Mouse (Mus musculus) MEL (cell line): ENCODE data around the gene 2610002M06Rik. TPM values are rescaled to one million over a fixed set of nuclear protein-coding genes. Genes with fewer than 3 reads are reported as not detected.

Experiments
- DNase-seq: peaks from one replicate; pipeline ENCODE4 v3.0.0; 2011; ENCODE audit warnings: low read depth, low spot score
- H3K27ac ChIP-seq: 2 replicates; pipeline ENCODE4 v1.5.1; 2012; ENCODE audit warnings: low read depth, mild to moderate bottlenecking, control low read depth, low read length, moderate library complexity; ENCODE audit not compliant: control insufficient read depth
- H3K27me3 ChIP-seq, 2 experiments: fragments of 150-350 bp in 1 of 2; sonication (generic) in 1 of 2; 2 replicates each; pipeline ENCODE4 v1.6.1; 2012; ENCODE audit warnings: low read length in 2 of 2, mild to moderate bottlenecking in 2 of 2, improper control_type of control experiment in 1 of 2, moderate library complexity in 1 of 2; ENCODE audit not compliant: insufficient read depth in 2 of 2, control insufficient read depth in 1 of 2
- H3K36me3 ChIP-seq, 2 experiments: 2 replicates each; pipeline ENCODE4 v1.6.1; 2012 to 2014; ENCODE audit warnings: low read length in 2 of 2, improper control_type of control experiment in 1 of 2, inconsistent platforms in 1 of 2, mild to moderate bottlenecking in 1 of 2; ENCODE audit not compliant: insufficient read depth in 2 of 2, control insufficient read depth in 1 of 2
- H3K4me1 ChIP-seq, 2 experiments: fragments of 150-350 bp in 1 of 2; sonication (generic) in 1 of 2; 2 replicates each; pipeline ENCODE4 v1.6.1; 2012; ENCODE audit warnings: low read length in 2 of 2, improper control_type of control experiment in 1 of 2, mild to moderate bottlenecking in 1 of 2; ENCODE audit not compliant: insufficient read depth in 2 of 2, control insufficient read depth in 1 of 2
- H3K4me3 ChIP-seq, 2 experiments: fragments of 150-350 bp in 1 of 2; sonication (generic) in 1 of 2; 2 replicates each; pipeline ENCODE4 v1.5.1; 2012; ENCODE audit warnings: low read depth in 2 of 2, low read length in 2 of 2, mild to moderate bottlenecking in 2 of 2, moderate library complexity in 2 of 2, control low read depth in 1 of 2, improper control_type of control experiment in 1 of 2; ENCODE audit not compliant: control insufficient read depth in 1 of 2, insufficient read depth in 1 of 2
- H3K79me2 ChIP-seq: 2 replicates; pipeline ENCODE4 v1.6.1; 2012; ENCODE audit warnings: mild to moderate bottlenecking, low read length, moderate library complexity; ENCODE audit not compliant: control insufficient read depth, poor library complexity, insufficient read depth
- H3K9ac ChIP-seq: 2 replicates; pipeline ENCODE4 v1.6.1; 2012; ENCODE audit warnings: low read depth, mild to moderate bottlenecking, control low read depth, low read length, moderate library complexity; ENCODE audit not compliant: control insufficient read depth, poor library complexity, severe bottlenecking
- H3K9me3 ChIP-seq: fragments of 150-350 bp; sonication (generic); replicated peaks from 2 replicates; pipeline ENCODE4 v1.6.1; 2012; ENCODE audit warnings: mild to moderate bottlenecking, low read length, improper control_type of control experiment, moderate library complexity; ENCODE audit not compliant: insufficient read depth
- BHLHE40 ChIP-seq: IDR thresholded peaks from 2 replicates; pipeline ENCODE4 v1.6.1; 2012; ENCODE audit warnings: low read depth, mild to moderate bottlenecking, inconsistent platforms, low read length, improper control_type of control experiment, borderline replicate concordance
- CHD1 ChIP-seq: IDR thresholded peaks from 2 replicates; pipeline ENCODE4 v1.6.1; 2012; ENCODE audit warnings: low read depth, mild to moderate bottlenecking, inconsistent platforms, low read length, improper control_type of control experiment
- CHD2 ChIP-seq: IDR thresholded peaks from 2 replicates; pipeline ENCODE4 v1.6.1; 2011; ENCODE audit warnings: low read length, improper control_type of control experiment
- CTCF ChIP-seq, 3 experiments: IDR thresholded peaks in 2 of 3; conservative IDR thresholded peaks in 1 of 3; 2 replicates each; pipeline ENCODE4 v1.5.1; 2011 to 2012; ENCODE audit warnings: low read length in 3 of 3, low read depth in 2 of 3, mild to moderate bottlenecking in 2 of 3, improper control_type of control experiment in 1 of 3, inconsistent platforms in 1 of 3, mixed read lengths in 1 of 3, moderate library complexity in 1 of 3; ENCODE audit not compliant: control insufficient read depth in 1 of 3, insufficient read depth in 1 of 3, poor library complexity in 1 of 3, severe bottlenecking in 1 of 3
- E2F4 ChIP-seq: IDR thresholded peaks from 2 replicates; pipeline ENCODE4 v1.6.1; 2011; ENCODE audit warnings: low read depth, low read length, improper control_type of control experiment, borderline replicate concordance
- ELF1 ChIP-seq: IDR thresholded peaks from 2 replicates; pipeline ENCODE4 v1.6.1; 2014; ENCODE audit warnings: low read depth, mild to moderate bottlenecking, inconsistent platforms, low read length, improper control_type of control experiment, moderate library complexity
- EP300 ChIP-seq, 2 experiments: IDR thresholded peaks; 2 replicates each; pipeline ENCODE4 v1.6.1; 2011; ENCODE audit warnings: improper control_type of control experiment in 2 of 2, low read length in 2 of 2, low read depth in 1 of 2, mild to moderate bottlenecking in 1 of 2
- ETS1 ChIP-seq: IDR thresholded peaks from 2 replicates; pipeline ENCODE4 v1.6.1; 2012; ENCODE audit warnings: low read depth, mild to moderate bottlenecking, inconsistent platforms, low read length, improper control_type of control experiment, moderate library complexity
- GABPA ChIP-seq: IDR thresholded peaks from 2 replicates; pipeline ENCODE4 v1.6.1; 2012; ENCODE audit warnings: low read depth, mild to moderate bottlenecking, inconsistent platforms, low read length, improper control_type of control experiment, moderate library complexity
- HCFC1 ChIP-seq: IDR thresholded peaks from 2 replicates; pipeline ENCODE4 v1.6.1; 2012; ENCODE audit warnings: low read depth, mild to moderate bottlenecking, inconsistent platforms, low read length, improper control_type of control experiment, moderate library complexity
- JUND ChIP-seq: IDR thresholded peaks from 2 replicates; pipeline ENCODE4 v1.6.1; 2011; ENCODE audit warnings: low read depth, mild to moderate bottlenecking, improper control_type of control experiment, low read length
- KAT2A ChIP-seq: conservative IDR thresholded peaks from 2 replicates; pipeline ENCODE4 v1.6.1; 2012; ENCODE audit warnings: low read depth, low read length, improper control_type of control experiment, inconsistent platforms
- MAFK ChIP-seq: IDR thresholded peaks from 2 replicates; pipeline ENCODE4 v1.6.1; 2011; ENCODE audit warnings: low read depth, mild to moderate bottlenecking, low read length, improper control_type of control experiment, borderline replicate concordance
- MAX ChIP-seq: IDR thresholded peaks from 2 replicates; pipeline ENCODE4 v1.6.1; 2011; ENCODE audit warnings: low read length, improper control_type of control experiment
- MAZ ChIP-seq: IDR thresholded peaks from 2 replicates; pipeline ENCODE4 v1.6.1; 2012; ENCODE audit warnings: low read depth, mild to moderate bottlenecking, inconsistent platforms, low read length, improper control_type of control experiment
- MEF2A ChIP-seq: IDR thresholded peaks from 2 replicates; pipeline ENCODE4 v1.6.1; 2014; ENCODE audit warnings: low read depth, mild to moderate bottlenecking, inconsistent platforms, low read length, improper control_type of control experiment; ENCODE audit not compliant: poor library complexity, insufficient replicate concordance, severe bottlenecking; ENCODE audit errors: extremely low read depth
- MYB ChIP-seq: IDR thresholded peaks from 2 replicates; pipeline ENCODE4 v1.6.1; 2011; ENCODE audit warnings: mild to moderate bottlenecking, low read depth, low read length, improper control_type of control experiment
- MYC ChIP-seq: IDR thresholded peaks from 2 replicates; pipeline ENCODE4 v1.6.1; 2011; ENCODE audit warnings: low read depth, mild to moderate bottlenecking, low read length, improper control_type of control experiment, moderate library complexity
- NELFE ChIP-seq: IDR thresholded peaks from 2 replicates; pipeline ENCODE4 v1.6.1; 2011; ENCODE audit warnings: low read depth, low read length, improper control_type of control experiment
- NRF1 ChIP-seq: IDR thresholded peaks from 2 replicates; pipeline ENCODE4 v1.6.1; 2014; ENCODE audit warnings: low read depth, mild to moderate bottlenecking, inconsistent platforms, low read length, improper control_type of control experiment, moderate library complexity; ENCODE audit not compliant: poor library complexity, insufficient read depth, severe bottlenecking
- POLR2A ChIP-seq, 2 experiments: IDR thresholded peaks; 2 replicates each; pipeline ENCODE4 v1.6.1; 2011 to 2012; ENCODE audit warnings: low read length in 2 of 2, mild to moderate bottlenecking in 2 of 2, control low read depth in 1 of 2, improper control_type of control experiment in 1 of 2, low read depth in 1 of 2, moderate library complexity in 1 of 2; ENCODE audit not compliant: control insufficient read depth in 1 of 2, insufficient read depth in 1 of 2, poor library complexity in 1 of 2
- POLR2AphosphoS2 ChIP-seq: IDR thresholded peaks from 2 replicates; pipeline ENCODE4 v1.6.1; 2011; ENCODE audit warnings: low read length, improper control_type of control experiment
- POLR2AphosphoS5 ChIP-seq: IDR thresholded peaks from 2 replicates; pipeline ENCODE4 v1.6.1; 2012; ENCODE audit warnings: low read depth, borderline replicate concordance, mild to moderate bottlenecking, inconsistent platforms, low read length, moderate library complexity, mixed read lengths
- RAD21 ChIP-seq: IDR thresholded peaks from 2 replicates; pipeline ENCODE4 v1.6.1; 2011; ENCODE audit warnings: mild to moderate bottlenecking, low read depth, low read length, improper control_type of control experiment
- RCOR1 ChIP-seq: IDR thresholded peaks from 2 replicates; pipeline ENCODE4 v1.6.1; 2012; ENCODE audit warnings: low read depth, mild to moderate bottlenecking, inconsistent platforms, low read length, improper control_type of control experiment
- SIN3A ChIP-seq: IDR thresholded peaks from 2 replicates; pipeline ENCODE4 v1.6.1; 2012; ENCODE audit warnings: low read length, improper control_type of control experiment, inconsistent platforms
- SMC3 ChIP-seq: IDR thresholded peaks from 2 replicates; pipeline ENCODE4 v1.6.1; 2011; ENCODE audit warnings: low read depth, low read length, improper control_type of control experiment
- TAL1 ChIP-seq: IDR thresholded peaks from 2 replicates; pipeline ENCODE4 v1.6.1; 2012; ENCODE audit warnings: mild to moderate bottlenecking, inconsistent platforms, low read length, moderate library complexity, mixed read lengths
- TBP ChIP-seq: IDR thresholded peaks from 2 replicates; pipeline ENCODE4 v1.8.0; 2011; ENCODE audit warnings: low read depth, low read length, improper control_type of control experiment
- TCF12 ChIP-seq: IDR thresholded peaks from 2 replicates; pipeline ENCODE4 v1.6.1; 2014; ENCODE audit warnings: low read depth, mild to moderate bottlenecking, inconsistent platforms, low read length, improper control_type of control experiment, moderate library complexity
- UBTF ChIP-seq: IDR thresholded peaks from 2 replicates; pipeline ENCODE4 v1.6.1; 2012; ENCODE audit warnings: low read depth, mild to moderate bottlenecking, inconsistent platforms, low read length, improper control_type of control experiment, moderate library complexity, borderline replicate concordance; ENCODE audit not compliant: insufficient read depth
- USF1 ChIP-seq: IDR thresholded peaks from 2 replicates; pipeline ENCODE4 v1.6.1; 2014; ENCODE audit warnings: low read depth, mild to moderate bottlenecking, inconsistent platforms, low read length, improper control_type of control experiment, moderate library complexity
- USF2 ChIP-seq, 2 experiments: IDR thresholded peaks; 2 replicates each; pipeline ENCODE4 v1.6.1; 2011 to 2012; ENCODE audit warnings: improper control_type of control experiment in 2 of 2, low read length in 2 of 2, borderline replicate concordance in 1 of 2, inconsistent platforms in 1 of 2, low read depth in 1 of 2, mild to moderate bottlenecking in 1 of 2; ENCODE audit not compliant: insufficient read depth in 1 of 2
- ZC3H11A ChIP-seq: IDR thresholded peaks from 2 replicates; pipeline ENCODE4 v1.6.1; 2012; ENCODE audit warnings: low read depth, mild to moderate bottlenecking, inconsistent platforms, low read length, improper control_type of control experiment
- ZKSCAN1 ChIP-seq: IDR thresholded peaks from 2 replicates; pipeline ENCODE4 v1.6.1; 2012; ENCODE audit warnings: low read depth, mild to moderate bottlenecking, inconsistent platforms, low read length, improper control_type of control experiment, moderate library complexity
- ZNF384 ChIP-seq: IDR thresholded peaks from 2 replicates; pipeline ENCODE4 v1.6.1; 2012; ENCODE audit warnings: low read depth, mild to moderate bottlenecking, inconsistent platforms, low read length, improper control_type of control experiment
- polyA plus RNA-seq, 2 experiments: library from polyadenylated mRNA; stranded (reverse) in 1 of 2; unstranded in 1 of 2; fragments of >175 nt in 1 of 2; fragments of >200 nt in 1 of 2; gene quantifications; 2 replicates each; pipeline versions ENCODE4 v1.2.1 to v1.2.4; 2012; ENCODE audit warnings: low replicate concordance in 2 of 2, low read depth in 1 of 2; ENCODE audit not compliant: insufficient read length in 2 of 2, insufficient read depth in 1 of 2, missing spikeins in 1 of 2
- total RNA-seq: library from RNA; depleted of rRNA; stranded (reverse); fragments of 300-350 nt; gene quantifications from 2 replicates; pipeline ENCODE4 v1.2.3, GENCODE M21; 2012; rRNA removed

Gene 2610002M06Rik
- total RNA-seq (24.6 and 26.2 TPM in 2 replicates), polyA plus RNA-seq (10 to 100 TPM; 34.4 to 49.5 TPM)

- H3K36me3 ChIP-seq: peaks cover 0 to 20% of the 10 kb centered on the region in 2 experiments; a peak in 3 of 4 replicates
- H3K79me2 ChIP-seq: peaks cover 10% of the 10 kb centered on the region
- peak within 1 kb of the TSS; percentile 59 for H3K27ac ChIP-seq
- DNase-seq: peak; percentile 99
- H3K27me3 ChIP-seq: no peaks in the 10 kb centered on the region
- peak within 1 kb of the TSS; percentile 82 for H3K9ac ChIP-seq
- peaks cover 4 to 9% of the 10 kb centered on the region in 2 experiments; a peak in 3 of 4 replicates for H3K4me1 ChIP-seq
- peak within 1 kb of the TSS; percentile 65 to 89 for H3K4me3 ChIP-seq
- H3K9me3 ChIP-seq: no peaks in the 10 kb centered on the region
- TF ChIP-seq NRF1 (no peak), E2F4 (no peak; the same call in 1 of the 2 replicates), NELFE (peak; percentile 55), BHLHE40 (peak; percentile 99), JUND (no peak), TCF12 (peak; percentile 48), ELF1 (peak; percentile 94), POLR2AphosphoS2 (peak; percentile 67; the same call in 1 of the 2 replicates), HCFC1 (peak; percentile 60; the same call in 1 of the 2 replicates), ZC3H11A (peak; percentile 77), CHD1 (no peak), ZNF384 (0 out of 2 replicates have a peak, but pooled peaks have one; percentile 50), UBTF (no peak), MAFK (no peak), ZKSCAN1 (no peak), TAL1 (no peak), ETS1 (no peak; the same call in 1 of the 2 replicates), RCOR1 (peak; percentile 53; the same call in 1 of the 2 replicates), MYC (peak; percentile 86), MYB (peak; percentile 58; the same call in 1 of the 2 replicates), MAX (peak; percentile 87), TBP (peak; percentile 60), USF1 (peak; percentile 80), GABPA (no peak), EP300 (IDR thresholded peaks at IDR 0.05; ENCODE audit: low read depth in 1 of 2, low read length in 2 of 2) (peak in 1 of 2 experiments; percentile 57; a peak in 1 of 4 replicates), SMC3 (peak; percentile 78), USF2 (IDR thresholded peaks at IDR 0.05; ENCODE audit: borderline replicate concordance in 1 of 2, insufficient read depth in 1 of 2, low read depth in 1 of 2, low read length in 2 of 2) (no peak), CTCF (IDR thresholded peaks at IDR 0.05 in 2 of 3, conservative IDR thresholded peaks at IDR 0.05 in 1 of 3; ENCODE audit: control insufficient read depth in 1 of 3, insufficient read depth in 1 of 3, low read depth in 2 of 3, low read length in 3 of 3, poor library complexity in 1 of 3, severe bottlenecking in 1 of 3) (peak; percentile 28 to 92 (median 83); a peak in 5 of 6 replicates), MEF2A (0 out of 2 replicates have a peak, but pooled peaks have one; percentile 28), POLR2AphosphoS5 (no peak), POLR2A (IDR thresholded peaks at IDR 0.05; ENCODE audit: control insufficient read depth in 1 of 2, insufficient read depth in 1 of 2, low read depth in 1 of 2, low read length in 2 of 2, poor library complexity in 1 of 2) (peak; percentile 51 to 70; a peak in 3 of 4 replicates), MAZ (no peak), KAT2A (no peak), RAD21 (peak; percentile 94), CHD2 (no peak), SIN3A (peak; percentile 46)
These were observed at the start of gene 2610002M06Rik for GRCm38 (mm10) chrX:107816218-107816554. Gene 2610002M06Rik, minus strand, starts transcription at chrX:107816334.
